Mouse (Mus musculus) G1E (cell line): ENCODE results near the gene Rasa3. TPM values are rescaled to one million over a fixed set of nuclear protein-coding genes. Genes with fewer than 3 reads are reported as not detected.

ENCODE experiments used
- ATAC-seq: 2 replicates; pipeline ENCODE4 v1.8.0; 2016; ENCODE audit warnings: mild to moderate bottlenecking; ENCODE audit not compliant: insufficient number of reproducible peaks, poor library complexity, low FRiP score, severe bottlenecking; ENCODE audit errors: extremely low read depth
- DNase-seq: peaks from one replicate; pipeline ENCODE4 v3.0.0; 2012; ENCODE audit warnings: low spot score
- H3K27me3 ChIP-seq: 2 replicates; pipeline ENCODE4 v1.6.1; 2012; ENCODE audit warnings: mild to moderate bottlenecking, low read length, inconsistent platforms; ENCODE audit not compliant: insufficient read depth
- H3K36me3 ChIP-seq: replicated peaks from 2 replicates; pipeline ENCODE3; 2012; ENCODE audit warnings: mild to moderate bottlenecking, inconsistent platforms
- H3K4me1 ChIP-seq: 2 replicates; pipeline ENCODE4 v1.6.1; 2012; ENCODE audit warnings: low read depth, low read length, inconsistent platforms, mixed read lengths; ENCODE audit not compliant: insufficient read depth
- H3K4me3 ChIP-seq: 2 replicates; pipeline ENCODE4 v1.5.1; 2012; ENCODE audit warnings: low read depth, mild to moderate bottlenecking, inconsistent platforms, low read length, moderate library complexity, mixed read lengths
- H3K9me3 ChIP-seq: replicated peaks from 2 replicates; pipeline ENCODE4 v1.6.1; 2012; ENCODE audit warnings: inconsistent platforms
- CTCF ChIP-seq: IDR thresholded peaks from 2 replicates; pipeline ENCODE4 v1.5.1; 2012; ENCODE audit warnings: low read depth, low read length, inconsistent platforms, mixed read lengths
- GATA1 ChIP-seq: IDR thresholded peaks from 2 replicates; pipeline ENCODE4 v1.6.1; 2012; ENCODE audit warnings: borderline replicate concordance, low read length, inconsistent platforms, mixed read lengths
- GATA2 ChIP-seq: IDR thresholded peaks from 2 replicates; pipeline ENCODE4 v1.6.1; 2012; ENCODE audit warnings: low read depth, low read length, inconsistent platforms, borderline replicate concordance
- POLR2AphosphoS5 ChIP-seq: IDR thresholded peaks from 2 replicates; pipeline ENCODE4 v1.6.1; 2012; ENCODE audit warnings: low read depth, low read length, inconsistent platforms; ENCODE audit not compliant: insufficient replicate concordance
- TAL1 ChIP-seq: conservative IDR thresholded peaks from 2 replicates; pipeline ENCODE4 v1.6.1; 2012; ENCODE audit warnings: low read depth, low read length, inconsistent platforms, mixed read lengths
- polyA plus RNA-seq: library from polyadenylated mRNA; stranded (reverse); fragments of >175 nt; gene quantifications from 2 replicates; pipeline ENCODE4 v1.2.3, GENCODE M21; 2012
- total RNA-seq, 2 experiments: library from RNA; stranded (forward) in 1 of 2; stranded (reverse) in 1 of 2; fragments of 200-1000 nt in 1 of 2; fragments of >200 nt in 1 of 2; fragmentation: Nextera tagmentation in 1 of 2; gene quantifications; 2 replicates each; pipeline ENCODE4 v1.2.3; 2014 to 2017

Rasa3 gene
- total and polyA plus RNA-seq, 3 experiments: 0.02 to 0.11 TPM; not detected in 1

GRCm38 (mm10) chr8:13517284-13517781, 160.1 kb downstream of the Rasa3 start:
- no peaks in the 10 kb centered on the region for H3K9me3 ChIP-seq
- peaks cover 2% of the 10 kb centered on the region for H3K27me3 ChIP-seq
- no peaks in the 10 kb centered on the region for H3K4me1 ChIP-seq
- no peaks in the 10 kb centered on the region for H3K36me3 ChIP-seq
- TF ChIP-seq TAL1: no peak
- TF ChIP-seq GATA1: no peak
- TF ChIP-seq CTCF: no peak
- no peak for TF ChIP-seq GATA2
- no peak for TF ChIP-seq POLR2AphosphoS5
- DNase-seq: no peak
- H3K4me3 ChIP-seq: no peak overlapping the region
- ATAC-seq: no peak

Other genes starting within 250 kb of the Rasa3 start
- gene Tmem255b, start 242.4 kb downstream of the Rasa3 start, total RNA-seq (2014; fragmentation: Nextera tagmentation): not detected in 2 replicates
- not detected in 2 replicates for gene Tmem255b, start 242.4 kb downstream of the Rasa3 start, total RNA-seq (2017)
- gene Tmem255b, start 242.4 kb downstream of the Rasa3 start, polyA plus RNA-seq: not detected in 2 replicates
- not detected in 2 replicates for gene Gas6, start 183.1 kb downstream of the Rasa3 start, total RNA-seq (2014; fragmentation: Nextera tagmentation)
- not detected in 2 replicates for gene Gas6, start 183.1 kb downstream of the Rasa3 start, total RNA-seq (2017)
- not detected in 2 replicates for gene Gas6, start 183.1 kb downstream of the Rasa3 start, polyA plus RNA-seq
- not detected in 2 replicates for gene 1700029H14Rik, start 115.1 kb downstream of the Rasa3 start, total RNA-seq (2014; fragmentation: Nextera tagmentation)
- 0.05 TPM in 1 of 2 replicates, not detected in the other for gene 1700029H14Rik, start 115.1 kb downstream of the Rasa3 start, total RNA-seq (2017)
- not detected in 2 replicates for gene 1700029H14Rik, start 115.1 kb downstream of the Rasa3 start, polyA plus RNA-seq
- gene Cfap97d2, start 28.3 kb upstream of the Rasa3 start, total RNA-seq (2014; fragmentation: Nextera tagmentation): not detected in 2 replicates
- 0.38 and 0.41 TPM in 2 replicates for gene Cfap97d2, start 28.3 kb upstream of the Rasa3 start, total RNA-seq (2017)
- not detected in 2 replicates for gene Cfap97d2, start 28.3 kb upstream of the Rasa3 start, polyA plus RNA-seq
- gene Cdc16, start 80.1 kb upstream of the Rasa3 start, total RNA-seq (2014; fragmentation: Nextera tagmentation): 68.5 and 75.9 TPM in 2 replicates
- gene Cdc16, start 80.1 kb upstream of the Rasa3 start, total RNA-seq (2017): 64.5 and 81.1 TPM in 2 replicates
- gene Cdc16, start 80.1 kb upstream of the Rasa3 start, polyA plus RNA-seq: 19.0 and 25.1 TPM in 2 replicates
- gene Upf3a, start 108.0 kb upstream of the Rasa3 start, total RNA-seq (2014; fragmentation: Nextera tagmentation): 13.3 and 18.0 TPM in 2 replicates
- gene Upf3a, start 108.0 kb upstream of the Rasa3 start, total RNA-seq (2017): 21.3 and 21.5 TPM in 2 replicates
- gene Upf3a, start 108.0 kb upstream of the Rasa3 start, polyA plus RNA-seq: 31.4 and 34.9 TPM in 2 replicates
- gene AF366264, start 160.8 kb upstream of the Rasa3 start, total RNA-seq (2014; fragmentation: Nextera tagmentation): not detected in 2 replicates
- gene AF366264, start 160.8 kb upstream of the Rasa3 start, total RNA-seq (2017): 0.06 and 0.22 TPM in 2 replicates
- gene AF366264, start 160.8 kb upstream of the Rasa3 start, polyA plus RNA-seq: not detected in 2 replicates
- gene Champ1, start 192.0 kb upstream of the Rasa3 start, total RNA-seq (2014; fragmentation: Nextera tagmentation): 42.7 and 45.5 TPM in 2 replicates
- gene Champ1, start 192.0 kb upstream of the Rasa3 start, total RNA-seq (2017): 36.0 and 40.2 TPM in 2 replicates
- gene Champ1, start 192.0 kb upstream of the Rasa3 start, polyA plus RNA-seq: 17.1 and 24.7 TPM in 2 replicates
- 6.5 and 10.2 TPM in 2 replicates for gene Coprs, start 212.7 kb upstream of the Rasa3 start, total RNA-seq (2014; fragmentation: Nextera tagmentation)
- 29.0 and 30.0 TPM in 2 replicates for gene Coprs, start 212.7 kb upstream of the Rasa3 start, total RNA-seq (2017)
- gene Coprs, start 212.7 kb upstream of the Rasa3 start, polyA plus RNA-seq: 5.3 and 5.6 TPM in 2 replicates